Mouse (Mus musculus): ENCODE results near the gene Spem1. TPM values are rescaled to one million over a fixed set of nuclear protein-coding genes. Genes with fewer than 3 reads are reported as not detected.
A peak's percentile ranks its signal among the peaks of the same experiment; 100 is the strongest.

Spem1 gene
- polyA plus RNA-seq, 1 experiment = not detected

- peaks cover 2% of the 10 kb centered on the region for H3K4me1 ChIP-seq (ENCODE audit: control insufficient read depth, insufficient read depth, insufficient read length, low read length)
- no peak for TF ChIP-seq CTCF (IDR thresholded peaks at IDR 0.05; ENCODE audit: extremely low read depth, insufficient read length, insufficient replicate concordance, low read depth, low read length)
- TF ChIP-seq POLR2A (IDR thresholded peaks at IDR 0.05; ENCODE audit: low read depth, low read length) = no peak
- 82% methylated on average over 5 of the region's 5 CpGs for WGBS
- no peak overlapping the region for H3K4me3 ChIP-seq (ENCODE audit: low read depth, low read length)
- H3K27ac ChIP-seq (ENCODE audit: insufficient read depth, low read depth, low read length) = no peak overlapping the region
- H3K36me3 ChIP-seq (ENCODE audit: control insufficient read depth, insufficient read depth, low read length) = no peaks in the 10 kb centered on the region
- no peaks in the 10 kb centered on the region for H3K27me3 ChIP-seq (ENCODE audit: control insufficient read depth, insufficient read depth, low read length)
Observed at GRCm38 (mm10) chr11:69793429-69793828, 28.6 kb downstream of the Spem1 start.

GRCm38 (mm10) chr11:69791420-69791819 lies 30.6 kb downstream of the Spem1 start:
- Histone ChIP-seq H3K36me3 (ENCODE audit: control insufficient read depth, insufficient read depth, low read length) (no peaks in the 10 kb centered on the region), H3K4me3 (ENCODE audit: low read depth, low read length) (no peak overlapping the region), H3K27ac (ENCODE audit: insufficient read depth, low read depth, low read length) (no peak overlapping the region), H3K4me1 (ENCODE audit: control insufficient read depth, insufficient read depth, insufficient read length, low read length) (peaks cover 2% of the 10 kb centered on the region), H3K27me3 (ENCODE audit: control insufficient read depth, insufficient read depth, low read length) (no peaks in the 10 kb centered on the region)
- TF ChIP-seq POLR2A (IDR thresholded peaks at IDR 0.05; ENCODE audit: low read depth, low read length) = no peak
- no peak for TF ChIP-seq CTCF (IDR thresholded peaks at IDR 0.05; ENCODE audit: extremely low read depth, insufficient read length, insufficient replicate concordance, low read depth, low read length)
- 83% methylated on average over 5 of the region's 5 CpGs for WGBS

- no peak overlapping the region for H3K27ac ChIP-seq (ENCODE audit: insufficient read depth, low read depth, low read length)
- no peaks in the 10 kb centered on the region for H3K36me3 ChIP-seq (ENCODE audit: control insufficient read depth, insufficient read depth, low read length)
- TF ChIP-seq CTCF (IDR thresholded peaks at IDR 0.05; ENCODE audit: extremely low read depth, insufficient read length, insufficient replicate concordance, low read depth, low read length) (no peak), POLR2A (IDR thresholded peaks at IDR 0.05; ENCODE audit: low read depth, low read length) (no peak)
- H3K4me3 ChIP-seq (ENCODE audit: low read depth, low read length) = no peak overlapping the region
- WGBS = 75% methylated on average over 5 of the region's 5 CpGs
- H3K27me3 ChIP-seq (ENCODE audit: control insufficient read depth, insufficient read depth, low read length) = no peaks in the 10 kb centered on the region
- peaks cover under 1% of the 10 kb centered on the region; the same call in 1 of the 2 replicates for H3K4me1 ChIP-seq (ENCODE audit: control insufficient read depth, insufficient read depth, insufficient read length, low read length)
Observed at GRCm38 (mm10) chr11:69789431-69789830, 32.5 kb downstream of the Spem1 start.

GRCm38 (mm10) chr11:69787306-69787705 lies 34.7 kb downstream of the Spem1 start:
- TF ChIP-seq CTCF (IDR thresholded peaks at IDR 0.05; ENCODE audit: extremely low read depth, insufficient read length, insufficient replicate concordance, low read depth, low read length) = no peak
- TF ChIP-seq POLR2A (IDR thresholded peaks at IDR 0.05; ENCODE audit: low read depth, low read length) = no peak
- WGBS = 93% methylated on average over 5 of the region's 5 CpGs
- H3K4me3 ChIP-seq (ENCODE audit: low read depth, low read length) = no peak overlapping the region
- peaks cover 5% of the 10 kb centered on the region; the same call in 1 of the 2 replicates for H3K4me1 ChIP-seq (ENCODE audit: control insufficient read depth, insufficient read depth, insufficient read length, low read length)
- H3K27ac ChIP-seq (ENCODE audit: insufficient read depth, low read depth, low read length) = no peak overlapping the region
- H3K36me3 ChIP-seq (ENCODE audit: control insufficient read depth, insufficient read depth, low read length) = no peaks in the 10 kb centered on the region
- H3K27me3 ChIP-seq (ENCODE audit: control insufficient read depth, insufficient read depth, low read length) = no peaks in the 10 kb centered on the region

GRCm38 (mm10) chr11:69784793-69785272 lies 37.1 kb downstream of the Spem1 start:
- peaks cover 5% of the 10 kb centered on the region; the same call in 1 of the 2 replicates for H3K4me1 ChIP-seq (ENCODE audit: control insufficient read depth, insufficient read depth, insufficient read length, low read length)
- 7% methylated on average over 15 of the region's 15 CpGs for WGBS
- TF ChIP-seq POLR2A (IDR thresholded peaks at IDR 0.05; ENCODE audit: low read depth, low read length) = no peak; the same call in 1 of the 2 replicates
- no peak for TF ChIP-seq CTCF (IDR thresholded peaks at IDR 0.05; ENCODE audit: extremely low read depth, insufficient read length, insufficient replicate concordance, low read depth, low read length)
- peak overlapping the region; percentile 54 for H3K27ac ChIP-seq (ENCODE audit: insufficient read depth, low read depth, low read length)
- no peaks in the 10 kb centered on the region for H3K36me3 ChIP-seq (ENCODE audit: control insufficient read depth, insufficient read depth, low read length)
- peak overlapping the region; percentile 47 for H3K4me3 ChIP-seq (ENCODE audit: low read depth, low read length)
- no peaks in the 10 kb centered on the region for H3K27me3 ChIP-seq (ENCODE audit: control insufficient read depth, insufficient read depth, low read length)

- Histone ChIP-seq H3K27ac (ENCODE audit: insufficient read depth, low read depth, low read length) (no peak overlapping the region), H3K27me3 (ENCODE audit: control insufficient read depth, insufficient read depth, low read length) (no peaks in the 10 kb centered on the region), H3K4me3 (ENCODE audit: low read depth, low read length) (no peak overlapping the region), H3K36me3 (ENCODE audit: control insufficient read depth, insufficient read depth, low read length) (no peaks in the 10 kb centered on the region), H3K4me1 (ENCODE audit: control insufficient read depth, insufficient read depth, insufficient read length, low read length) (peaks cover 5% of the 10 kb centered on the region; the same call in 1 of the 2 replicates)
- no peak for TF ChIP-seq CTCF (IDR thresholded peaks at IDR 0.05; ENCODE audit: extremely low read depth, insufficient read length, insufficient replicate concordance, low read depth, low read length)
- no peak for TF ChIP-seq POLR2A (IDR thresholded peaks at IDR 0.05; ENCODE audit: low read depth, low read length)
- 40% methylated on average over 4 of the region's 4 CpGs for WGBS
Observed at GRCm38 (mm10) chr11:69781828-69782227, 40.2 kb downstream of the Spem1 start.

- Histone ChIP-seq H3K36me3 (ENCODE audit: control insufficient read depth, insufficient read depth, low read length) (peaks cover 5% of the 10 kb centered on the region; the same call in 1 of the 2 replicates), H3K4me1 (ENCODE audit: control insufficient read depth, insufficient read depth, insufficient read length, low read length) (no peaks in the 10 kb centered on the region; the same call in 1 of the 2 replicates), H3K4me3 (ENCODE audit: low read depth, low read length) (no peak overlapping the region), H3K27ac (ENCODE audit: insufficient read depth, low read depth, low read length) (no peak overlapping the region), H3K27me3 (ENCODE audit: control insufficient read depth, insufficient read depth, low read length) (no peaks in the 10 kb centered on the region)
- WGBS = 76% methylated on average over 7 of the region's 7 CpGs
- TF ChIP-seq CTCF (IDR thresholded peaks at IDR 0.05; ENCODE audit: extremely low read depth, insufficient read length, insufficient replicate concordance, low read depth, low read length) = no peak
- no peak for TF ChIP-seq POLR2A (IDR thresholded peaks at IDR 0.05; ENCODE audit: low read depth, low read length)
Observed at GRCm38 (mm10) chr11:69778985-69779384, 43.0 kb downstream of the Spem1 start.
